Mouse (Mus musculus) Patski (cell line): ENCODE data around the gene Lrg1. TPM values are rescaled to one million over a fixed set of nuclear protein-coding genes. Genes with fewer than 3 reads are reported as not detected.

Experiments
- ATAC-seq: fragments of 100-300 bp; one replicate; pipeline ENCODE4 v1.8.0; 2021
- CTCF ChIA-PET: fragments of 350-600 bp; sonication (Branson Sonifier 250); formaldehyde crosslinking; loops from one replicate; lab custom pipeline; 2022; ENCODE audit warnings: inconsistent platforms; lab: Charles Lee
- POLR2A ChIA-PET: fragments of 350-600 bp; sonication (Branson Sonifier 250); formaldehyde crosslinking; loops from one replicate; lab custom pipeline; 2022; ENCODE audit warnings: antibody characterized with exemption, inconsistent platforms; lab: Charles Lee
- DNase-seq: peaks from one replicate; pipeline ENCODE4 v3.0.0-alpha.2; 2011; ENCODE audit warnings: low read depth, low spot score
- H3K27me3 ChIP-seq: fragments of 371-371 bp; one replicate; pipeline ENCODE4 v1.5.1; 2021
- CTCF ChIP-seq: fragments of 100-300 bp; IDR thresholded peaks from one replicate; pipeline ENCODE4 v1.5.1; 2021
- in situ Hi-C: fragments of 300-500 bp; cut with MboI; formaldehyde crosslinking; loops from 3 replicates; pipeline ENCODE4 v1.11.1; 2018; ENCODE audit warnings: low pct_unique_long_range_greater_than_20kb, mixed read lengths
- polyA plus RNA-seq: library from polyadenylated mRNA; unstranded; gene quantifications from one replicate; pipeline ENCODE4 v1.2.3, GENCODE M21; 2021

Gene Lrg1
- polyA plus RNA-seq: 0.08 TPM

GRCm38 (mm10) chr17:56121826-56122225 lies at the start of gene Lrg1:
Gene Lrg1, minus strand, starts transcription at chr17:56122001.
- DNase-seq (no peak), ATAC-seq (no peak)
- in situ Hi-C loops: no loop called here
- POLR2A ChIA-PET: no interaction called here
- no peak for TF ChIP-seq CTCF
- CTCF ChIA-PET: interaction anchor here (1.4 kb wide), 1 partner anchor 38 kb away, joined by 3 read pairs; no protein-coding TSS in a partner anchor
- peaks cover 24% of the 10 kb centered on the region for H3K27me3 ChIP-seq

GRCm38 (mm10) chr17:56171456-56171855 lies 49.7 kb upstream of the Lrg1 start:
- POLR2A ChIA-PET: no interaction called here
- TF ChIP-seq CTCF: no peak
- CTCF ChIA-PET: no interaction called here
- no peaks in the 10 kb centered on the region for H3K27me3 ChIP-seq
- DNase-seq: no peak
- no peak for ATAC-seq
- in situ Hi-C loops: no loop called here

- ChIA-PET POLR2A (no interaction called here), CTCF (interaction anchor here (0.7 kb wide), 1 partner anchor 13 kb away, joined by 3 read pairs; no protein-coding TSS in a partner anchor)
- in situ Hi-C loops: no loop called here
- no peak for TF ChIP-seq CTCF
- H3K27me3 ChIP-seq: no peaks in the 10 kb centered on the region
- ATAC-seq (no peak), DNase-seq (no peak)
These were observed 48.8 kb upstream of the Lrg1 start for GRCm38 (mm10) chr17:56170636-56171035.

- in situ Hi-C loops: no loop called here
- DNase-seq (no peak), ATAC-seq (no peak)
- CTCF ChIA-PET: interaction anchor here (0.7 to 1.0 kb wide), 2 partner anchors 10 to 13 kb away, joined by 3 read pairs; no protein-coding TSS in a partner anchor
- no peaks in the 10 kb centered on the region for H3K27me3 ChIP-seq
- POLR2A ChIA-PET: no interaction called here
- no peak for TF ChIP-seq CTCF
These were observed 48.0 kb upstream of the Lrg1 start for GRCm38 (mm10) chr17:56169830-56170229.

- in situ Hi-C loops: no loop called here
- POLR2A ChIA-PET: no interaction called here
- no peak for DNase-seq
These were observed 43.9 kb upstream of the Lrg1 start for GRCm38 (mm10) chr17:56165671-56166070.

GRCm38 (mm10) chr17:56164510-56164909 lies 42.7 kb upstream of the Lrg1 start:
- POLR2A ChIA-PET: interaction anchor here (1.1 kb wide), 1 partner anchor 12 kb away, joined by 3 read pairs; no protein-coding TSS in a partner anchor

More at GRCm38 (mm10) chr17:56165671-56166070, 43.9 kb upstream of the Lrg1 start:
- H3K27me3 ChIP-seq: no peaks in the 10 kb centered on the region
- CTCF ChIA-PET: no interaction called here
- no peak for TF ChIP-seq CTCF
- ATAC-seq: no peak

GRCm38 (mm10) chr17:56163523-56164102 lies 41.8 kb upstream of the Lrg1 start:
- in situ Hi-C loops: loop anchor here (5.0 kb wide), 1 partner anchor 36 kb away; no protein-coding TSS in a partner anchor
- no peaks in the 10 kb centered on the region for H3K27me3 ChIP-seq
- ChIA-PET CTCF (no interaction called here), POLR2A (interaction anchor here (1.1 kb wide), 1 partner anchor 13 kb away, joined by 3 read pairs; no protein-coding TSS in a partner anchor)
- ATAC-seq (no peak), DNase-seq (no peak)
- TF ChIP-seq CTCF: no peak

More at GRCm38 (mm10) chr17:56164510-56164909, 42.7 kb upstream of the Lrg1 start:
- DNase-seq (no peak), ATAC-seq (no peak)
- CTCF ChIA-PET: no interaction called here
- in situ Hi-C loops: loop anchor here (5.0 kb wide), 1 partner anchor 37 kb away; no protein-coding TSS in a partner anchor
- H3K27me3 ChIP-seq: no peaks in the 10 kb centered on the region
- no peak for TF ChIP-seq CTCF

- ChIA-PET POLR2A (no interaction called here), CTCF (no interaction called here)
- DNase-seq (peak; percentile 49), ATAC-seq (peak; percentile 98)
- peaks cover 13% of the 10 kb centered on the region for H3K27me3 ChIP-seq
- no peak for TF ChIP-seq CTCF
- in situ Hi-C loops: loop anchor here (5.0 kb wide), 1 partner anchor 35 kb away; no protein-coding TSS in a partner anchor
These were observed 40.5 kb upstream of the Lrg1 start, which contains the start of gene Tnfaip8l1 for GRCm38 (mm10) chr17:56162231-56162774. Gene Tnfaip8l1, plus strand, starts transcription at chr17:56162477.

GRCm38 (mm10) chr17:56159729-56160128 lies 37.9 kb upstream of the Lrg1 start:
- TF ChIP-seq CTCF: no peak
- no peak for DNase-seq
- H3K27me3 ChIP-seq: peaks cover 22% of the 10 kb centered on the region
- CTCF ChIA-PET: interaction anchor here (0.8 to 1.7 kb wide), 13 partner anchors 10 to 96 kb away, joined by 3 to 12 read pairs (median 4); partner anchors contain the start of gene Lrg1
- in situ Hi-C loops: loop anchor here (5.0 kb wide), 1 partner anchor 32 kb away; no protein-coding TSS in a partner anchor
- POLR2A ChIA-PET: no interaction called here
- no peak for ATAC-seq

GRCm38 (mm10) chr17:56153643-56154042 lies 31.8 kb upstream of the Lrg1 start:
- in situ Hi-C loops: no loop called here
- peaks cover 58% of the 10 kb centered on the region for H3K27me3 ChIP-seq
- peak; percentile 68 for ATAC-seq
- POLR2A ChIA-PET: no interaction called here
- DNase-seq: peak; percentile 27
- no peak for TF ChIP-seq CTCF
- CTCF ChIA-PET: interaction anchor here (1.0 kb wide), 1 partner anchor 53 kb away, joined by 3 read pairs; no protein-coding TSS in a partner anchor
